Mouse (Mus musculus) layer of hippocampus, adult 9-10 months (tissue): Measurements from ENCODE around the gene Scn2b.

Experiments
- DNase-seq: peaks from one replicate; pipeline ENCODE4 v3.0.0; 2022; ENCODE audit warnings: low spot score

The Scn2b gene

DNA sequence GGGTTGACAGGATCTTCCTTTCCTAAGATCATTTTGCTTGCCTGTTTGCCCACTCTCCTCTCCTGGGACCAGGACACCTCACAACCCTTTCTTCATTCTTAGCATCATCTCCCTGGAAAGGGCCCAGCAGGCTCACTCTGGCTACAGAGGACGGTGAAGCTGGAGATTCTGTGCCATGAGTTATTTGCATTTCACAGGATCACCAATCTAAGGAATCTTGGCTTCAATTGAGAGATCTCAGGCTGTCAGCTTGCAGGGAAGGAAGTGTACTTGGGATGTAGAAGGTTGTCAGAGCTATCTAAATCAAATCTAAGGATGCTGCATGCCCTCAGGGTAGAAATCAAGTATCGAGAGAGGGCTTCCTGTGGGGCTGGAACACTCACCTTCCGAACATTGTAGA lies 55.9 kb downstream of the Scn2b start:
- DNase-seq = no peak

DNA sequence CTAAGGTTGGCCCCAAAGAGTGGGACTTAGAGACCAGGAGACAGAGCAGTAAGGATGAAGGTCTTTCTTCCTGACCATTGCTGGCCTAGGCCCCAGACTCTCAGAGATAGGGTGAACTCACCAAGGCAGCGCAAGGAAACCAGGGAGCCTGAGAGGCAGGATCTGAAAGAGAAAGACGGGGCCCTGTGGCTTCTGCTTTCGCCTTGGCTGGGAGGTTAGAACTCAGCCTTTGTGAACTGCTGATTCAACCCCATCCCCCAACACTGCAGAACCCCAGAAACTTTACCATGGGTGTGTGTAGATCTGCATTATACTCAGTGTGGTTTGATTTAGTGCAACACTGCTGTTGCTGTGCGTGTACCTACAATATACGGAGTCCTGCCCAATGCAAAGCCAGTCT lies 61.7 kb downstream of the Scn2b start:
- no peak for DNase-seq
